Mouse (Mus musculus) ES-E14 (cell line): ENCODE data around the gene Zfp78. TPM values are rescaled to one million over a fixed set of nuclear protein-coding genes. Genes with fewer than 3 reads are reported as not detected.

Experiments used
- DNase-seq: peaks from one replicate; pipeline ENCODE4 v3.0.0-alpha.2; 2013; ENCODE audit warnings: low read depth, low spot score
- H3K27ac ChIP-seq: 2 replicates; pipeline ENCODE4 v1.5.1; 2012; ENCODE audit warnings: low read depth, mild to moderate bottlenecking, low read length, moderate library complexity, mixed read lengths; ENCODE audit not compliant: poor library complexity, insufficient read depth, severe bottlenecking
- H3K36me3 ChIP-seq: 2 replicates; pipeline ENCODE4 v1.6.1; 2012; ENCODE audit warnings: mild to moderate bottlenecking, low read length, moderate library complexity, mixed read lengths; ENCODE audit not compliant: control insufficient read depth, poor library complexity, insufficient read depth, severe bottlenecking
- H3K4me1 ChIP-seq, 2 experiments: fragments of 150-350 bp in 1 of 2; sonication (generic) in 1 of 2; 2 replicates each; pipeline ENCODE4 v1.6.1; 2012; ENCODE audit warnings: low read length in 2 of 2, mild to moderate bottlenecking in 1 of 2, mixed read lengths in 1 of 2; ENCODE audit not compliant: control insufficient read depth in 2 of 2, insufficient read depth in 2 of 2, poor library complexity in 1 of 2
- H3K4me3 ChIP-seq, 2 experiments: fragments of 150-350 bp in 1 of 2; sonication (generic) in 1 of 2; 2 replicates each; pipeline ENCODE4 v1.5.1; 2012; ENCODE audit warnings: low read length in 2 of 2, low read depth in 1 of 2, mild to moderate bottlenecking in 1 of 2, mixed read lengths in 1 of 2; ENCODE audit not compliant: insufficient read depth in 1 of 2, poor library complexity in 1 of 2, severe bottlenecking in 1 of 2
- H3K9ac ChIP-seq: 2 replicates; pipeline ENCODE4 v1.6.1; 2012; ENCODE audit warnings: low read depth, mild to moderate bottlenecking, low read length, mixed read lengths; ENCODE audit not compliant: poor library complexity, insufficient read depth, severe bottlenecking
- H3K9me3 ChIP-seq: fragments of 150-350 bp; sonication (generic); 2 replicates; pipeline ENCODE4 v1.6.1; 2012; ENCODE audit warnings: low read depth, mild to moderate bottlenecking, low read length; ENCODE audit not compliant: control insufficient read depth, insufficient read depth
- CHD2 ChIP-seq: IDR thresholded peaks from 2 replicates; pipeline ENCODE4 v1.6.1; 2014; ENCODE audit warnings: mild to moderate bottlenecking, low read depth, low read length, inconsistent platforms
- HCFC1 ChIP-seq: IDR thresholded peaks from 2 replicates; pipeline ENCODE4 v1.6.1; 2012; ENCODE audit warnings: low read length, inconsistent platforms, borderline replicate concordance; ENCODE audit not compliant: insufficient read depth
- MAFK ChIP-seq: IDR thresholded peaks from 2 replicates; pipeline ENCODE4 v1.6.1; 2014; ENCODE audit warnings: mild to moderate bottlenecking, low read depth, low read length, inconsistent platforms; ENCODE audit not compliant: insufficient read depth
- ZC3H11A ChIP-seq: IDR thresholded peaks from 2 replicates; pipeline ENCODE4 v1.6.1; 2012; ENCODE audit warnings: low read depth, mild to moderate bottlenecking, inconsistent platforms, low read length, borderline replicate concordance
- ZNF384 ChIP-seq: IDR thresholded peaks from 2 replicates; pipeline ENCODE4 v1.6.1; 2012; ENCODE audit warnings: low read depth, low read length, inconsistent platforms
- in situ Hi-C, 2 experiments: fragments of 600-800 bp; cut with MboI; formaldehyde crosslinking; loops; one replicate each; pipeline ENCODE4 v1.15.1; 2025; ENCODE audit warnings: low sequenced_read_pairs in 2 of 2, inconsistent platforms in 1 of 2; ENCODE audit not compliant: unreplicated experiment in 2 of 2
- total RNA-seq: library from RNA; depleted of rRNA; stranded (reverse); fragments of 300-350 nt; gene quantifications from 2 replicates; pipeline ENCODE4 v1.2.3, GENCODE M21; 2012; rRNA removed

The Zfp78 gene
- total RNA-seq, 1 experiment = 1.5 TPM

DNA sequence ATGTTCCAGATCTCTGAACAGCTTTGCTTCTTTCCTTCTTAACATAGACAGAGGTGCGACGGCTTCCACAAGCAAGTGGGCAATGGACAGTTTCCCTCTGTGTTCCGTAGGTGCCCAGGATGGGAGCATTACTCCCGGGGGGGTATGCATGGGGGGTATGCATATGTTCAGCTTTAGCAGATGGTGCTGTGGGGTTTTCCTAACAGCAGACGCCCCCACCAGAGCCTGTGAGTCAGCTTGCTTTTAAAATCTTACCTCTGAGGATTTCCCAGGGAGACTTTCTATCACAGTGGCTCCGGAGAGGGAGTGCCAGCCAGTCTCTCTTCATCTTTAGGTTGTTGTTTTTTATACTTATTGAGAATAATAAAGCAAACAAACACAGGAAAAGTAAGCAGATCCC lies 56.8 kb downstream of the Zfp78 start:
- TF ChIP-seq HCFC1 (no peak), CHD2 (no peak), ZC3H11A (no peak), MAFK (no peak), ZNF384 (no peak)
- Histone ChIP-seq H3K36me3 (no peaks in the 10 kb centered on the region), H3K27ac (no peak overlapping the region), H3K9ac (no peak overlapping the region), H3K4me3 (no peak overlapping the region), H3K9me3 (no peaks in the 10 kb centered on the region), H3K4me1 (peaks cover 0 to 4% of the 10 kb centered on the region in 2 experiments; a peak in 1 of 4 replicates)
- in situ Hi-C loops = loop anchor here in 1 of 2 experiments (10.0 kb wide), 1 partner anchor 65 kb away; no protein-coding TSS in a partner anchor
- no peak for DNase-seq

- Histone ChIP-seq H3K27ac (no peak overlapping the region), H3K4me1 (0 out of 4 replicates have a peak, but pooled peaks cover 0 to under 1% of the 10 kb centered on the region in 2 experiments), H3K9ac (no peak overlapping the region), H3K9me3 (no peaks in the 10 kb centered on the region), H3K36me3 (no peaks in the 10 kb centered on the region), H3K4me3 (no peak overlapping the region)
- no peak for DNase-seq
- TF ChIP-seq MAFK = no peak
- no peak for TF ChIP-seq ZC3H11A
- no peak for TF ChIP-seq HCFC1
- no peak for TF ChIP-seq ZNF384
- TF ChIP-seq CHD2 = no peak
- in situ Hi-C loops = loop anchor here (5.0 to 10.0 kb wide), 2 partner anchors 72 to 75 kb away; no protein-coding TSS in a partner anchor
Observed at GRCm38 (mm10) chr7:6429381-6429780, 66.3 kb downstream of the Zfp78 start.

DNA sequence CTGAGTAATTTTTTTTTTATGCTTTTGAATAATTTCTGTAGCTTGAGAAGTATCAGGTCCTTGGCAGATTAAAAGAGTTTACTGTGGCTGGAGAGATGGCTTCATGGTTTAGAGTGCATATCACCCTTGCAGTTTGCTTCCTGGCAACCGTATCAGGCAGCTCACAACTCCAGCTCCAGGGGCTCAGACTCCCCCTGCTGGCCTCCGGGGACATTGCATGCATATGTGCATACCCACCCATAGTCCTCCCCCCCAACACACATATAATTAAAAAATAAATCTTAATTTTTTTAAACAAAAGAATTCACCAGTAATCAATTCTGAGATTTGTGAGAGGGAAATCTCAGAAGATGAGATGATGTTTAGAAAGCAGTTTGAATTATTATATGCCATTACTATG lies 67.3 kb downstream of the Zfp78 start:
- Histone ChIP-seq H3K27ac (no peak overlapping the region), H3K4me1 (no peaks in the 10 kb centered on the region), H3K9me3 (no peaks in the 10 kb centered on the region), H3K9ac (no peak overlapping the region), H3K36me3 (no peaks in the 10 kb centered on the region), H3K4me3 (no peak overlapping the region)
- no peak for DNase-seq
- TF ChIP-seq HCFC1 (no peak), ZC3H11A (0 out of 2 replicates have a peak, but pooled peaks have one; percentile 26)
- in situ Hi-C loops = no loop called here

Other genes starting within 250 kb of the Zfp78 start
- 20.9 and 29.0 TPM in 2 replicates for gene Zfp787, start 207.3 kb upstream of the Zfp78 start, total RNA-seq
- gene Zfp444, start 191.1 kb upstream of the Zfp78 start, total RNA-seq = 16.6 and 21.6 TPM in 2 replicates
- gene Galp, start 166.2 kb upstream of the Zfp78 start, total RNA-seq = not detected in 2 replicates
- 2.1 and 3.3 TPM in 2 replicates for gene Zscan5b, start 141.0 kb upstream of the Zfp78 start, total RNA-seq
- gene Epp13, start 110.6 kb upstream of the Zfp78 start, total RNA-seq = 9.7 and 12.4 TPM in 2 replicates
- 2.3 and 3.2 TPM in 2 replicates for gene Zfp667, start 76.7 kb upstream of the Zfp78 start, total RNA-seq
- gene Zfp583, start 32.0 kb upstream of the Zfp78 start, total RNA-seq = 3.2 and 3.6 TPM in 2 replicates
- gene Gm3854, start 19.5 kb upstream of the Zfp78 start, total RNA-seq = 2.5 and 2.9 TPM in 2 replicates
- gene Zfp28, start 20.0 kb downstream of the Zfp78 start, total RNA-seq = 5.6 and 7.7 TPM in 2 replicates
- gene Smim17, start 35.4 kb downstream of the Zfp78 start, total RNA-seq = 0.21 and 0.54 TPM in 2 replicates
- 0.09 and 0.11 TPM in 2 replicates for gene Gm20715, start 47.0 kb downstream of the Zfp78 start, total RNA-seq
- gene Olfr1344, start 75.4 kb downstream of the Zfp78 start, total RNA-seq = 0.37 TPM in 1 of 2 replicates, not detected in the other
- not detected in 2 replicates for gene Olfr1336, start 92.9 kb downstream of the Zfp78 start, total RNA-seq
- gene Olfr1346, start 103.8 kb downstream of the Zfp78 start, total RNA-seq = not detected in 2 replicates
- not detected in 2 replicates for gene Olfr5, start 123.7 kb downstream of the Zfp78 start, total RNA-seq
- gene Olfr1347, start 136.5 kb downstream of the Zfp78 start, total RNA-seq = not detected in 2 replicates
- not detected in 2 replicates for gene Olfr1348, start 145.5 kb downstream of the Zfp78 start, total RNA-seq
- not detected in 2 replicates for gene Olfr1349, start 159.7 kb downstream of the Zfp78 start, total RNA-seq
- not detected in 2 replicates for gene Olfr1350, start 201.6 kb downstream of the Zfp78 start, total RNA-seq